Mouse (Mus musculus): ENCODE data around the gene Faf1. TPM values are rescaled to one million over a fixed set of nuclear protein-coding genes. Genes with fewer than 3 reads are reported as not detected.
A peak's percentile ranks its signal among the peaks of the same experiment; 100 is the strongest.

The Faf1 gene
- polyA plus RNA-seq, 2 experiments = 7.3 to 16.6 TPM

GRCm38 (mm10) chr4:109670213-109670612 is 6.2 kb upstream of the Faf1 start:
- H3K27me3 ChIP-seq (ENCODE audit: control insufficient read depth, insufficient read depth, low read length) = no peaks in the 10 kb centered on the region
- H3K36me3 ChIP-seq (replicated peaks; ENCODE audit: control insufficient read depth, insufficient read depth, low read depth) = no peaks in the 10 kb centered on the region
- DNase-seq (ENCODE audit: low read depth in 3 of 3, low spot score in 3 of 3) (no peak), ATAC-seq (ENCODE audit: insufficient read depth) (no peak)
- no peaks in the 10 kb centered on the region for H3K9me3 ChIP-seq (ENCODE audit: control insufficient read depth, low read length)
- H3K4me1 ChIP-seq (replicated peaks; ENCODE audit: control insufficient read depth in 2 of 2, insufficient read depth in 2 of 2, low read length in 1 of 2) = peaks cover 4% of the 10 kb centered on the region in 2 experiments; a peak in 3 of 4 replicates
- TF ChIP-seq CTCF (IDR thresholded peaks at IDR 0.05; ENCODE audit: low read depth) (no peak), EP300 (IDR thresholded peaks at IDR 0.05; ENCODE audit: low read depth) (no peak)
- H3K4me2 ChIP-seq (ENCODE audit: low read depth) = no peak overlapping the region
- no peak overlapping the region for H3K27ac ChIP-seq
- H3K9ac ChIP-seq (replicated peaks) = no peak overlapping the region
- H3K4me3 ChIP-seq (ENCODE audit: insufficient read depth in 1 of 2, low read depth in 2 of 2, low read length in 2 of 2) = no peak overlapping the region
- 55% methylated on average over 2 of the region's 2 CpGs for WGBS (ENCODE audit: insufficient replicate concordance)

- TF ChIP-seq EP300 (IDR thresholded peaks at IDR 0.05; ENCODE audit: low read depth) = no peak
- TF ChIP-seq CTCF (IDR thresholded peaks at IDR 0.05; ENCODE audit: low read depth) = no peak
- WGBS (ENCODE audit: insufficient replicate concordance) = 23% methylated on average over 1 of the region's 1 CpGs
- Histone ChIP-seq H3K4me3 (ENCODE audit: insufficient read depth in 1 of 2, low read depth in 2 of 2, low read length in 2 of 2) (no peak overlapping the region), H3K27me3 (ENCODE audit: control insufficient read depth, insufficient read depth, low read length) (no peaks in the 10 kb centered on the region), H3K4me1 (replicated peaks; ENCODE audit: control insufficient read depth in 2 of 2, insufficient read depth in 2 of 2, low read length in 1 of 2) (peaks cover 4% of the 10 kb centered on the region in 2 experiments; a peak in 3 of 4 replicates), H3K36me3 (replicated peaks; ENCODE audit: control insufficient read depth, insufficient read depth, low read depth) (no peaks in the 10 kb centered on the region), H3K27ac (no peak overlapping the region), H3K9ac (replicated peaks) (no peak overlapping the region), H3K4me2 (ENCODE audit: low read depth) (no peak overlapping the region), H3K9me3 (ENCODE audit: control insufficient read depth, low read length) (no peaks in the 10 kb centered on the region)
- no peak for ATAC-seq (ENCODE audit: insufficient read depth)
- DNase-seq (ENCODE audit: low read depth in 3 of 3, low spot score in 3 of 3) = no peak
Observed at GRCm38 (mm10) chr4:109671941-109672340, 4.4 kb upstream of the Faf1 start.

GRCm38 (mm10) chr4:109674097-109674496 is 2.3 kb upstream of the Faf1 start:
- Histone ChIP-seq H3K36me3 (replicated peaks; ENCODE audit: control insufficient read depth, insufficient read depth, low read depth) (no peaks in the 10 kb centered on the region), H3K27ac (no peak overlapping the region), H3K27me3 (ENCODE audit: control insufficient read depth, insufficient read depth, low read length) (no peaks in the 10 kb centered on the region), H3K4me1 (replicated peaks; ENCODE audit: control insufficient read depth in 2 of 2, insufficient read depth in 2 of 2, low read length in 1 of 2) (peaks cover 2 to 4% of the 10 kb centered on the region in 2 experiments), H3K4me2 (ENCODE audit: low read depth) (no peak overlapping the region), H3K9me3 (ENCODE audit: control insufficient read depth, low read length) (no peaks in the 10 kb centered on the region), H3K4me3 (ENCODE audit: insufficient read depth in 1 of 2, low read depth in 2 of 2, low read length in 2 of 2) (no peak overlapping the region), H3K9ac (replicated peaks) (no peak overlapping the region)
- no peak for TF ChIP-seq CTCF (IDR thresholded peaks at IDR 0.05; ENCODE audit: low read depth)
- DNase-seq (ENCODE audit: low read depth in 3 of 3, low spot score in 3 of 3) (no peak), ATAC-seq (ENCODE audit: insufficient read depth) (no peak)
- 66% methylated on average over 2 of the region's 2 CpGs for WGBS (ENCODE audit: insufficient replicate concordance)

GRCm38 (mm10) chr4:109677221-109677620 is 833 bp downstream of the Faf1 start:
- 0% methylated on average over 3 of the region's 3 CpGs for WGBS (ENCODE audit: insufficient replicate concordance)
- Histone ChIP-seq H3K4me1 (replicated peaks; ENCODE audit: control insufficient read depth in 2 of 2, insufficient read depth in 2 of 2, low read length in 1 of 2) (peaks cover 2 to 5% of the 10 kb centered on the region in 2 experiments; a peak in 3 of 4 replicates), H3K4me3 (ENCODE audit: insufficient read depth in 1 of 2, low read depth in 2 of 2, low read length in 2 of 2) (peak overlapping the region; percentile 79 to 86), H3K9ac (replicated peaks) (peak overlapping the region; percentile 90), H3K36me3 (replicated peaks; ENCODE audit: control insufficient read depth, insufficient read depth, low read depth) (no peaks in the 10 kb centered on the region), H3K27me3 (ENCODE audit: control insufficient read depth, insufficient read depth, low read length) (no peaks in the 10 kb centered on the region), H3K4me2 (ENCODE audit: low read depth) (peak overlapping the region; percentile 84), H3K9me3 (ENCODE audit: control insufficient read depth, low read length) (no peaks in the 10 kb centered on the region), H3K27ac (peak overlapping the region; percentile 88)
- DNase-seq (ENCODE audit: low read depth in 3 of 3, low spot score in 3 of 3) (no peak), ATAC-seq (ENCODE audit: insufficient read depth) (no peak)
- TF ChIP-seq EP300 (IDR thresholded peaks at IDR 0.05; ENCODE audit: low read depth) (no peak), CTCF (IDR thresholded peaks at IDR 0.05; ENCODE audit: low read depth) (no peak)

- TF ChIP-seq CTCF (IDR thresholded peaks at IDR 0.05; ENCODE audit: low read depth) (no peak), EP300 (IDR thresholded peaks at IDR 0.05; ENCODE audit: low read depth) (no peak)
- no peaks in the 10 kb centered on the region for H3K9me3 ChIP-seq (ENCODE audit: control insufficient read depth, low read length)
- DNase-seq (ENCODE audit: low read depth in 3 of 3, low spot score in 3 of 3) (no peak), ATAC-seq (ENCODE audit: insufficient read depth) (no peak)
- no peak overlapping the region for H3K4me3 ChIP-seq (ENCODE audit: insufficient read depth in 1 of 2, low read depth in 2 of 2, low read length in 2 of 2)
- 50% methylated on average over 2 of the region's 2 CpGs for WGBS (ENCODE audit: insufficient replicate concordance)
- H3K27me3 ChIP-seq (ENCODE audit: control insufficient read depth, insufficient read depth, low read length) = no peaks in the 10 kb centered on the region
- H3K36me3 ChIP-seq (replicated peaks; ENCODE audit: control insufficient read depth, insufficient read depth, low read depth) = no peaks in the 10 kb centered on the region
- H3K4me1 ChIP-seq (replicated peaks; ENCODE audit: control insufficient read depth in 2 of 2, insufficient read depth in 2 of 2, low read length in 1 of 2) = peaks cover 0 to 5% of the 10 kb centered on the region in 2 experiments
- no peak overlapping the region for H3K27ac ChIP-seq
- H3K9ac ChIP-seq (replicated peaks) = no peak overlapping the region
- H3K4me2 ChIP-seq (ENCODE audit: low read depth) = no peak overlapping the region
Observed at GRCm38 (mm10) chr4:109683561-109683960, 7.2 kb downstream of the Faf1 start.

All from liver, embryonic 14.5 days (tissue).